Mouse (Mus musculus) kidney, embryonic 14.5 days (tissue): ENCODE data around the gene Aldh3b1. TPM values are rescaled to one million over a fixed set of nuclear protein-coding genes. Genes with fewer than 3 reads are reported as not detected.

Experiments
- ATAC-seq: fragments of 200-750 bp; cut with Nextera tagmentation; 2 replicates; pipeline ENCODE4 v1.8.0; 2017; ENCODE audit warnings: moderate number of reproducible peaks, mild to moderate bottlenecking, moderate TSS enrichment, moderate library complexity; ENCODE audit not compliant: low FRiP score, low TSS enrichment
- H3K27ac ChIP-seq: fragments of 300-500 bp; sonication (generic); 2 replicates; pipeline ENCODE4 v1.5.1; 2014; ENCODE audit warnings: low read depth, mild to moderate bottlenecking, low read length, moderate library complexity, mixed read lengths
- H3K27me3 ChIP-seq: fragments of 300-500 bp; sonication (generic); 2 replicates; pipeline ENCODE4 v1.6.1; 2014; ENCODE audit warnings: mild to moderate bottlenecking, low read length; ENCODE audit not compliant: control insufficient read depth, insufficient read depth
- H3K36me3 ChIP-seq: fragments of 300-500 bp; sonication (generic); 2 replicates; pipeline ENCODE4 v1.6.1; 2014; ENCODE audit warnings: low read length, mixed read lengths; ENCODE audit not compliant: control insufficient read depth, insufficient read depth
- H3K4me1 ChIP-seq: fragments of 300-500 bp; sonication (generic); 2 replicates; pipeline ENCODE4 v1.6.1; 2014; ENCODE audit warnings: low read length, mixed read lengths; ENCODE audit not compliant: control insufficient read depth, insufficient read depth
- H3K4me2 ChIP-seq: fragments of 300-500 bp; sonication (generic); replicated peaks from 2 replicates; pipeline ENCODE4 v1.6.1; 2014; ENCODE audit warnings: low read depth, mild to moderate bottlenecking, low read length
- H3K4me3 ChIP-seq: fragments of 300-500 bp; sonication (generic); 2 replicates; pipeline ENCODE4 v1.5.1; 2014; ENCODE audit warnings: mild to moderate bottlenecking, low read length
- H3K9ac ChIP-seq: fragments of 300-500 bp; sonication (generic); 2 replicates; pipeline ENCODE4 v1.6.1; 2014; ENCODE audit warnings: low read depth, mild to moderate bottlenecking, low read length, moderate library complexity
- H3K9me3 ChIP-seq: fragments of 300-500 bp; sonication (generic); 2 replicates; pipeline ENCODE4 v1.6.1; 2016; ENCODE audit warnings: low read length; ENCODE audit not compliant: control insufficient read depth
- WGBS: fragments of 180-500 bp; shearing (Covaris S2); extraction: QIAGEN DNeasy Blood & Tissue Kit; methylation state at CpG from one replicate; pipeline ENCODE4 v1.1.7; 2014; 5-methylcytosine and 5-hydroxymethylcytosine counted together
- polyA plus RNA-seq: library from polyadenylated mRNA; unstranded; fragments of >200 nt; fragmentation: Nextera tagmentation; extraction: Ambion mirVana; gene quantifications from 2 replicates; pipeline ENCODE4 v1.2.1, GENCODE M21; 2014

Aldh3b1 gene
- polyA plus RNA-seq, 1 experiment from 2014 or later, result 2.8 TPM

- H3K4me3 ChIP-seq, result no peak overlapping the region
- no peak overlapping the region for H3K9ac ChIP-seq
- H3K27ac ChIP-seq, result no peak overlapping the region
- no peaks in the 10 kb centered on the region for H3K36me3 ChIP-seq
- no peak for ATAC-seq
- H3K4me2 ChIP-seq, result no peak overlapping the region
- no peaks in the 10 kb centered on the region for H3K9me3 ChIP-seq
- H3K4me1 ChIP-seq, result peaks cover 20% of the 10 kb centered on the region
- 93% methylated on average over 9 of the region's 9 CpGs for WGBS
- H3K27me3 ChIP-seq, result no peaks in the 10 kb centered on the region
Measured at GRCm38 (mm10) chr19:3931716-3932115, 2.1 kb upstream of the Aldh3b1 start.

- Histone ChIP-seq H3K4me2 (no peak overlapping the region), H3K27ac (peak overlapping the region; percentile 21; the same call in 1 of the 2 replicates), H3K36me3 (no peaks in the 10 kb centered on the region), H3K27me3 (no peaks in the 10 kb centered on the region), H3K9me3 (no peaks in the 10 kb centered on the region), H3K4me3 (no peak overlapping the region), H3K4me1 (peaks cover 14% of the 10 kb centered on the region), H3K9ac (no peak overlapping the region; the same call in 1 of the 2 replicates)
- no peak for ATAC-seq
- WGBS, result 52% methylated on average over 21 of the region's 21 CpGs
Measured at GRCm38 (mm10) chr19:3930262-3931057, 852 bp upstream of the Aldh3b1 start.

- no peak overlapping the region for H3K4me2 ChIP-seq
Measured at GRCm38 (mm10) chr19:3928779-3929178, 829 bp downstream of the Aldh3b1 start.

GRCm38 (mm10) chr19:3927989-3928388 is 1.6 kb downstream of the Aldh3b1 start:
- H3K27ac ChIP-seq, result no peak overlapping the region
- no peak overlapping the region for H3K9ac ChIP-seq
- 84% methylated on average over 4 of the region's 4 CpGs for WGBS
- H3K9me3 ChIP-seq, result no peaks in the 10 kb centered on the region
- no peaks in the 10 kb centered on the region for H3K36me3 ChIP-seq
- H3K27me3 ChIP-seq, result no peaks in the 10 kb centered on the region
- no peak overlapping the region for H3K4me2 ChIP-seq
- H3K4me1 ChIP-seq, result peaks cover 18% of the 10 kb centered on the region
- H3K4me3 ChIP-seq, result no peak overlapping the region
- ATAC-seq, result no peak

More at GRCm38 (mm10) chr19:3928779-3929178, 829 bp downstream of the Aldh3b1 start:
- ATAC-seq, result no peak
- Histone ChIP-seq H3K9ac (no peak overlapping the region), H3K27me3 (no peaks in the 10 kb centered on the region), H3K9me3 (no peaks in the 10 kb centered on the region), H3K27ac (peak overlapping the region; percentile 21; the same call in 1 of the 2 replicates), H3K36me3 (no peaks in the 10 kb centered on the region), H3K4me1 (peaks cover 17% of the 10 kb centered on the region), H3K4me3 (no peak overlapping the region)
- 79% methylated on average over 4 of the region's 4 CpGs for WGBS

- H3K9me3 ChIP-seq, result no peaks in the 10 kb centered on the region
- WGBS, result 69% methylated on average over 6 of the region's 6 CpGs
- H3K36me3 ChIP-seq, result no peaks in the 10 kb centered on the region
- no peak overlapping the region for H3K4me2 ChIP-seq
- H3K4me3 ChIP-seq, result no peak overlapping the region
- peaks cover 18% of the 10 kb centered on the region for H3K4me1 ChIP-seq
- ATAC-seq, result no peak
- no peaks in the 10 kb centered on the region for H3K27me3 ChIP-seq
- peak overlapping the region; percentile 12; the same call in 1 of the 2 replicates for H3K9ac ChIP-seq
- no peak overlapping the region for H3K27ac ChIP-seq
Measured at GRCm38 (mm10) chr19:3926685-3927084, 2.9 kb downstream of the Aldh3b1 start.

- Histone ChIP-seq H3K4me1 (peaks cover 18% of the 10 kb centered on the region), H3K4me3 (no peak overlapping the region), H3K4me2 (no peak overlapping the region), H3K9ac (peak overlapping the region; percentile 12; the same call in 1 of the 2 replicates), H3K9me3 (no peaks in the 10 kb centered on the region), H3K27me3 (no peaks in the 10 kb centered on the region), H3K36me3 (no peaks in the 10 kb centered on the region), H3K27ac (no peak overlapping the region)
- no peak for ATAC-seq
- WGBS, result 65% methylated on average over 3 of the region's 3 CpGs
Measured at GRCm38 (mm10) chr19:3926279-3926678, 3.3 kb downstream of the Aldh3b1 start.

- Histone ChIP-seq H3K4me2 (no peak overlapping the region), H3K9ac (no peak overlapping the region), H3K36me3 (no peaks in the 10 kb centered on the region), H3K4me1 (peaks cover 18% of the 10 kb centered on the region), H3K9me3 (no peaks in the 10 kb centered on the region), H3K27me3 (no peaks in the 10 kb centered on the region), H3K4me3 (no peak overlapping the region), H3K27ac (no peak overlapping the region)
- no peak for ATAC-seq
- 85% methylated on average over 6 of the region's 6 CpGs for WGBS
Measured at GRCm38 (mm10) chr19:3925859-3926258, 3.7 kb downstream of the Aldh3b1 start.

- 91% methylated on average over 7 of the region's 7 CpGs for WGBS
- no peak for ATAC-seq
- Histone ChIP-seq H3K4me2 (no peak overlapping the region), H3K4me3 (no peak overlapping the region), H3K9ac (no peak overlapping the region), H3K27ac (no peak overlapping the region), H3K36me3 (no peaks in the 10 kb centered on the region), H3K4me1 (peaks cover 14% of the 10 kb centered on the region), H3K27me3 (no peaks in the 10 kb centered on the region), H3K9me3 (no peaks in the 10 kb centered on the region)
Measured at GRCm38 (mm10) chr19:3924868-3925267, 4.7 kb downstream of the Aldh3b1 start.

GRCm38 (mm10) chr19:3924190-3924589 is 5.4 kb downstream of the Aldh3b1 start:
- Histone ChIP-seq H3K4me1 (peaks cover 8% of the 10 kb centered on the region; the same call in 1 of the 2 replicates), H3K27ac (no peak overlapping the region; the same call in 1 of the 2 replicates), H3K36me3 (no peaks in the 10 kb centered on the region), H3K4me3 (no peak overlapping the region), H3K27me3 (no peaks in the 10 kb centered on the region), H3K9me3 (no peaks in the 10 kb centered on the region), H3K9ac (no peak overlapping the region), H3K4me2 (no peak overlapping the region)
- WGBS, result 73% methylated on average over 8 of the region's 8 CpGs
- no peak for ATAC-seq
